Mouse (Mus musculus): ENCODE measurements around the gene Rgmb. TPM values are rescaled to one million over a fixed set of nuclear protein-coding genes. Genes with fewer than 3 reads are reported as not detected.

Gene Rgmb
- polyA plus RNA-seq, 1 experiment from 2014 or later, result 16.6 TPM

Other genes with a start within 250 kb of the Rgmb start
- 33.0 and 37.4 TPM in 2 replicates for gene Chd1, start 126.1 kb downstream of the Rgmb start, polyA plus RNA-seq (2016; fragmentation: Nextera tagmentation; extraction: Ambion mirVana)

Measured in forebrain, embryonic 10.5 days (tissue).